Mouse (Mus musculus) induced T-regulatory cell, adult 2 months (primary cell): Measurements from ENCODE around the gene Pdcd1lg2.

Source experiments
- DNase-seq: peaks from one replicate; pipeline ENCODE4 v3.0.0-alpha.2; 2012; ENCODE audit warnings: low read depth

Gene Pdcd1lg2

DNA sequence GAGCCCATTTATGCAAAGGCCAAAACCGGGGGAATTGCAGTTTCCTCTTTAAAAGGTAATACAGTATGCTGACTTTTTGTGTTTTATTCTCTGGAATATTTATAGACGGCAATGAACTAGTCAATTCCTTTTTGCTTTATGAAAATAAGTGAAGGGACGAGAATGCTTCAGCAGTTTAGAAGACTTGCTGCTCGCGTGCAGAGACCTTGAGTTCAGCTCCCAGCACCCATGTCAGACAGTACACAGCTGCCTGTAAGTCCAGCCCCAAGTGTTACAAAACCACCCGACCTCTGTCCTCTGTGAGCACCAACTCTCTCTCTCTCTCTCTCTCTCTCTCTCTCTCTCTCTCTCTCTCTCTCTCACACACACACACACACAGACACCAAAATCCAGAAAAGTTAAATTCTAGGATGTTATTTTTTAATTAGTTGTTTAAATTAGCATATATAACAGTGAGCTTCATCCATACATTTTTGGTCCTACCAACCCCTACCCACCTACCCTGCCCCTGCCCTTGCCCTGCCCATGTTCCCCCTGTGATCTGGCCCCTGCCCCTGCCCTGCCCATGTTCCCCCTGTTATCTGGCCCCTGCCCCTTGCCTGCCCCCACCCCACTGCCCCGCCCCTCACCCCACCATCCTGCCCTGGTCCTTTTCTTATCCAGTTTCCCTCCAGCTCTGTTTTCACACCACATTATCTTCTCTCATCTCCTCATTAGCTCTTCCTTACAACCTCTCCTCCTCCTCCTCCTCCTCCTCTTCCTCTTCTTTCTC is 86.3 kb downstream of the Pdcd1lg2 start:
- no peak for DNase-seq

DNA sequence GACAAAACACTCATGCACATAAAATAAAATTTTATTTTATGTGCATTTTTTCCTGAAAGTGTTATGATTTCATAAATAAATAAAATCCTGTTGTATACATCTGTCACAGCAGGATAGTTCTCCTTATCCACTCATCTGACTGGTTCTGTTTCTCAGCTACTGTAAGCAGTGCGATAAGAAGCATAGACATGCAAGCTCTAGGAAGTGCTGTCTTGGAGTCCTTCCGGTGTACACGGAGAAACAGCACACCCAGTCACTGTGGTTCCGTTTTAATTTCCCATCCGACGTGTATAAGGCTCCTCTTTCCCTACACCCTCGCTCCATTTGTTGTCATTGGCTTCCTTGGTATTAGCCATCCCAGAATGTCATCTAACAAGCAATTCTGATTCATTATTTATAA is 87.2 kb downstream of the Pdcd1lg2 start:
- peak; percentile 27 for DNase-seq

DNA sequence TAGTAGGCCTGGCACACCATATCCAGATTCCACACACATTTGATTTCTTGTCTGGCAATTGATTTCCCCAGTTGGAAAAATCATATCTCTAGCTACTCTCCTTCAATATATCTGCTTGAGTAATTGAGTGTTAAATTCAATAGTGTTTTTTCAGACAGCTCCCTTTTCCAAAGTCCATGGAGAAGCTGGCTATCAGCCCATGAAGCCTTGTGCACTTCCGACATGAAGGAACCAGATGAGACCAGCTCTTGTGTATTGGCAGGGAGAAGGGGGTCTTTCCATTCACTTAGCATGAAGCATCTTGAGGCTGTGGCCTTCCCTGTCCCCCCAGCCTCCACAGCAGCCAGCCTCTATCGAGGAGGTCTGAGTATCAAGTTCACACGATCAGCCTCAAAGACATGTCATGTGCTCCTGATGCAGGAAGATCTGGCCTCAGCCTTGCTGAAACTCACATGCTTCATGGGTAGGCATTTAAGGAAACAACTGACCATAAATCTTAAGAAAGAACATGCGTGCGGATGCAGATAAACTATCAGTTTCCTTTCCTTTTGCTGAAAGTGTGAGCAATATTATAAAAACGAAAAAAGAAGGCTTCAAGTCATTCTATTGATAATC is 88.2 kb downstream of the Pdcd1lg2 start:
- no peak for DNase-seq

DNA sequence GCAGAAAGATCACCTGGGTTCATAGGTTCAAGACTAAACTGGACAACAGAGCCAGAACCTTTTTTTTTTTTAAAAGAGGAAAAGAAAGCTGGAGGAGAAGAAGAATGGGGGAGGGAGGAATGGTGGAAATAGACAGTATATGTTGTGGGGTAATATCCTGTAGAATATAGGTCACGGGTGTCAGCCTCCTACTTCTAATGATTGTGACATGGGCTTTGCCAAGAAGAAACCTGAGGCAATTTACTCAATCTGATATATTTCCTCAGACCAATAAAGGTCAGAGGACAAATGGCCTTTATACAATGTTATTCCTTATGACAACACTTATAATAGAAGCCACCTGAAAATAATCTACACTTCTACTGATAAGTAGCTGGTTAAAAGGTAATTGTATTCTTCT is 89.6 kb downstream of the Pdcd1lg2 start:
- no peak for DNase-seq

DNA sequence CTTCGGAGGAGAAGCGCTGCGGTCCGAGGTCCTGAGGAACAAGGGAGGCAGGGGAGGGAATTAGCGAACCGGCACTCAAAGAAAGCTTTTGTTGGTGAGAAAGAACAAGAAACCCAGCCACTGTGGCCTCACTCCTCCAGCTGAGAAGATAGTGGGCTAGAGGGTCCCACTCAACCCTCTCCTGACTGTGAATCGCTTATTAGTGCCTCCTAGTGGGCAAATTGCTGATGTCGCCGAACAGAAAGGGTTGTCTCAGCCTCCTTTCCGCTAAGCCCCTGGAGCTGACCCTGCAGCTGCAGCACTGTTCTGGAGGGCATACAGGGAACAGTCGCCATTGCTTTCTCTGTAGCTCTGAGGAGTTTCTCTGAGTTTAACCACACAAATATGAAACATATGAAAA is 90.4 kb downstream of the Pdcd1lg2 start:
- DNase-seq = peak; percentile 75

DNA sequence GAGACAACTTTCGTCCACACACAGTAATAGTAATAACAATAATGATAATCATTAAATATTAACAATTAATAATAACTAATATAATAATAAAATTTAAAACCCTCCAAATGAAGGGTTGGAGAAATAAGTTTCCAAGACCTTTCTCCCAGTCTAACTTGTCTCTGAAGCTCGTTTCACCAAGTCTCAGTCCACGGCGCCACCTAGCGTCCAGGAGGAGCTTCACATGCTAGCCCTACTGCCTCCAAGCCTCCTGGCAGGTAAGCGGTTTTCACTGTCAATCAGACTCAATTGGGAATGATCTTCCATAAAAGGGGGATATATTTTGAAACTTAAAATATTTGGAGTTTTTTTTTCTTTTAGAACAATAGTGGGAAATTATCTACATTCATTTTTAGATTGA is 90.8 kb downstream of the Pdcd1lg2 start:
- peak; percentile 91 for DNase-seq

DNA sequence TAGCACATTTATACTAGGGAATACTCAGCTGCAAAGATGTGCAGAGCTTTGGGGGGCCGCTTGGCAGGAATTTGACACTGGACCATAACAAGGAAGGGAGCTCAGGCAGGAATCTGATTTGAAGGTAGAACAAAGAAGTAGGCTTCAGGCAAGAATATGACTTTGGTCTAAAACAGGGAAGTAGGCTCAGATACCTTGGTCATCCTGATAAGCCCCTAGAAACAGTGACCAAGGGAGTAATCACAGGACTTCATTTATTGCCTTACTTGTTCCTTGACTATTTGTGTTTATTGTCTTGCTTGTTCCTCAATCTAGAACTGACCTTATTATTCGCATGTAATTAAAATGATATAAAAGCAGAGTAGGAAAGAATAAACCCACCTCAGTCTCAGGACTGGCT is 93.4 kb downstream of the Pdcd1lg2 start:
- no peak for DNase-seq

DNA sequence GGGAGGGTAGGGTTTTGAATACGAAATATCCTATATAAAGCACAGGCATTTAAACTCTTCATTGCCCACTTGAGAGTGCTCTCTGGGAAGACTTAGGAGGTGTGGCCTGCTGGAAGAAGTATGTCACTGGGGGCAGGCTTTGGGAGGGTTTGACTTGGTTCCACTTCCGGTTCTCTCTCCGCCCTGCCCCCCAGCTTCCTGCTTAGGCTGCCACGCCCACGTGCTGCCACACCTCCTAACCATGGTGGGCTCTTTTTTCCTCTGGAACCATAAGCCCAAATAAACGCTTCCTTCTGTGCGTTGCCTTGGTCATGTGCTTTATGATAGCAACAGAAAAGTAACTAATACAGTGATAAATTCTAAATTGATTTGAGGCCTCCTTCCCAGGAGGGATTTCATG is 94.9 kb downstream of the Pdcd1lg2 start:
- peak; percentile 43 for DNase-seq

GRCm38 (mm10) chr19:29508208-29508607 is 97.5 kb downstream of the Pdcd1lg2 start:
- DNase-seq = no peak

GRCm38 (mm10) chr19:29509857-29510256 is 99.1 kb downstream of the Pdcd1lg2 start:
- no peak for DNase-seq

GRCm38 (mm10) chr19:29511826-29512225 is 101.1 kb downstream of the Pdcd1lg2 start:
- DNase-seq = no peak

GRCm38 (mm10) chr19:29513111-29513766 is 102.5 kb downstream of the Pdcd1lg2 start:
- no peak for DNase-seq

- DNase-seq = no peak
Measured at GRCm38 (mm10) chr19:29514130-29514529, 103.4 kb downstream of the Pdcd1lg2 start.

DNA sequence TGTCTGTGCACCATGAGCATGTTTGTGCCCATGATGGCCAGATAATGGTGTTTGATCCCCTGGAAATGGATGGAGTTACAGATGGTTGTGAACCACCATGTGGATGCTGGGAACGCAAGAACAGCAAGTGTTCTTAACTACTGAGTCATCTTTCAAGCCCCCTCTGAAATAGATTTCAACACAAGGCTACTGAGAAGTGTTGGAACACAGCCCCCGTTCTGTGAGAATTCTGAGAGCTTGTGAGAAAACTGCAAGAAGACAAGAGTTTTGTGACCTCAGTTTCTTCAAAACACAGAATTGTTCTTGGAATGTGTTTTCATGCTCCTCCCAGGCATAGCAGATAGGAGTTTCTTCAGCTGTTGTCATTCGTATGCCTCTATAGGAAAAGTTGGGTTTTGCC is 104.7 kb downstream of the Pdcd1lg2 start:
- no peak for DNase-seq

- no peak for DNase-seq
Measured at GRCm38 (mm10) chr19:29515991-29516390, 105.3 kb downstream of the Pdcd1lg2 start.

DNA sequence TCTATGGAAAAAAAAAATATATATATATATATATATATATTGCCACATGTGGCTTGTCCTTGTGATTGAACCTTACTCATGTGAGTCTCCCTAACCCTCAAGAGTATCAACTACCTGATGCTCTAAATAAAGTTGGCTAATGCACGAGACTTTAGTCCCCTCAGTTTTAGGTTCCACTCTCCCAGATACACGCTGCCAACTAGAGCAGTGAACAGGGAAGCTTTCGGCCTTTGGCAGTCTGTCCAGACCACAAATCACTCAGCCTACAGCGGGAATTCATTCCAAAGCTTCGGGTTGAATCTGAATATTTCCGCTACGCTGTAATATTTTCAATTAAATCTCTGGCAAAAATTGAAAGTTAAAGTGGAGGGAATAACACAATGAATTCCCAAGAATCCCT is 107.7 kb downstream of the Pdcd1lg2 start:
- DNase-seq = no peak

DNA sequence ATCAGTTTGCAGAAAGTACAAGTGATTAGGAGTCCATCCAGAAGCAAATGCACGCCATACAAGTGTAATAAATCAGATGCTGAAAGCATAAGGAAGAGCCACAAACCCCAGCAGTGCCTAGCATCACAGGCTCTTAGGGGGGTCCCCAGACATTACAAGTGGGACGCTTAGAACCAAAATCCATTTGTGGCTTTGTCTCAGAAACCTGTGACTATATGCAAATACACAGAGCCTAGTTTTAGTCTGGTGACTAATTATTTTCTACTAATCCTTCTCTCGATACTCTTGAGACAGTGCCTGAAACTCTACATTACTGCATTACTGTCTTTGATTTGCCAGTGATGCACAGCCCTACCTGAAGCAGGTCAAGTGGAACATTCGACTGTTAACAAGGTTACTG is 108.2 kb downstream of the Pdcd1lg2 start:
- no peak for DNase-seq
